Mouse (Mus musculus) R1 (cell line): Measurements from ENCODE around the gene Espn.

Source experiments
- DNase-seq: peaks from one replicate; pipeline ENCODE4 v3.0.0-alpha.2; 2018; ENCODE audit warnings: low read depth, low spot score

Gene Espn

GRCm38 (mm10) chr4:152146033-152146827, 5.9 kb downstream of the Espn start:
- no peak for DNase-seq

DNA sequence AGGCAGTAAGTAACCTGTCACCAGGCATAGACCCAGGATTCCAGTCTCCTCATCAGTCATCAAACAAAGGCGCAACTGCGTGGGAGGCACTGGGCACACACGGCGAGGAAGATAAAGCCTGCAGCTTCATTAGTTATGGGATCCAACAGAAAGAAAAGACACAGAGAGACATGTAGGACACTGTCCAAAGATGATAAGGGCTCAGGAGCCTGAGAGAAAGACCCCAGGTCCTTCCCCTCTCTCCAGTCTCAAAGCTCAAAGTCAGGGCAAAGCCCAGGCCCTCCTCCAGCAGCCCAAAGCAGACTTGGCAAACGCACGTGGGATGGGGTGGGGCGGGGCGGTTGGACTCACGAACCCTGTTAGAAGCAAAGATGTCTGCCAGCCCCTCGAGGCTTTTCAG, 6.7 kb downstream of the Espn start:
- DNase-seq = no peak

DNA sequence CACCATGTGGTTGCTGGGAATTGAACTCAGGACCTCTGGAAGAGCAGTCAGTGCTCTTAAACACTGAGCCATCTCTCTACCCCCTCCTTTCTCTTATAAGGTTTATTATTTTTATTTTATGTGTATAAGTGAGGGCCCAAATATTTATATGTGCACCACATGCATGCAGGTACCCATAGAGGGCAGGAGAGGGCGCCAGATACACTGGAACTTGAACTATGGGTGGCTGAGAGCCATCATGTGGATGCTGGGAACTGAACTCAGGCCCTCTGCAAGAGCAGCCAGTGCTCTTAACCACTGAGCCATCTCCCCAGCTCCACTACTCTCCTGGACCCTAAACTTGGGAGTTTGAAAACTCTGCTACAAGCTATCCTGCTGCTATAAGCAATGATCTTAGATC, 8.5 kb downstream of the Espn start:
- DNase-seq = peak; percentile 65

GRCm38 (mm10) chr4:152141521-152142135, 10.5 kb downstream of the Espn start:
- no peak for DNase-seq

- peak; percentile 74 for DNase-seq
Measured at GRCm38 (mm10) chr4:152140441-152140840, 11.7 kb downstream of the Espn start.

DNA sequence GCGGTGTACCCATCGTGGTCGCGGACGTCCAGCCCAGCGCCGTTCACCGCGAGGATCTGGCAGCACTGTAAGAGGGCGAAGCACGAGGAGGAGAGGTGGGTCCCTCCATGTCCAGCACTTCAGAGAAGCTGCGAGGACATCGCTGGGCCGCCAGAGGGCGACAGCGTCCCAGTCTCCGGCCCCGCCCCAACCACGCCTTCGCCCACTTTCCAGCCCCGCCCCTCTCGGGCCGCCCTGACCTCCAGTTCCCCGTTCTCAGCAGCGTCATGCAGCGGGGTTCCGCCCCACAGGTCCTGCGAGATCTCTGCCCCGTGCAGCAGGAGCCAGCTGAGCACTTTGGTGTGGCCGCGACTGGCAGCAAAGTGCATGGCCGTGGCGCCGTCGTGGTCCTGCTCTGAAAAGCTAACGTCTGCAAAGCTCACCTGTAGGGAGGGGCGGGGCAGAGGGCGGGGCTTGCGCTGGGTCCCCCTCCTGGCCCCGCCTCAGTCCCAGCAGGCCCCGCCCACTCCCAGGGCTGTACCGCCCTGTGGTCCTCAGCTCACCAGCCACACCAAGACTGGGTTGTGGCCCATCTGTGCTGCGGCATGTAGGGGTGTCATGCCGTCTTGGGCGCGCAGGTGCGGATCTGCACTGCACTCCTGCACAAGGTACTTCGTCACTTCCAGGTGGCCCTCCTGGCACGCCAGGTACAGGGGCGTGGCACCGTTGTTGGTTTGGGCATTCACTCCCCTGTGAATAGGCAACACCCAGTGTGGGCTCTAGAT, 13.5 kb downstream of the Espn start:
- peak; percentile 85 for DNase-seq

GRCm38 (mm10) chr4:152136876-152137250, 15.3 kb downstream of the Espn start:
- DNase-seq = no peak

GRCm38 (mm10) chr4:152136112-152136875, 15.9 kb downstream of the Espn start:
- DNase-seq = peak; percentile 67

DNA sequence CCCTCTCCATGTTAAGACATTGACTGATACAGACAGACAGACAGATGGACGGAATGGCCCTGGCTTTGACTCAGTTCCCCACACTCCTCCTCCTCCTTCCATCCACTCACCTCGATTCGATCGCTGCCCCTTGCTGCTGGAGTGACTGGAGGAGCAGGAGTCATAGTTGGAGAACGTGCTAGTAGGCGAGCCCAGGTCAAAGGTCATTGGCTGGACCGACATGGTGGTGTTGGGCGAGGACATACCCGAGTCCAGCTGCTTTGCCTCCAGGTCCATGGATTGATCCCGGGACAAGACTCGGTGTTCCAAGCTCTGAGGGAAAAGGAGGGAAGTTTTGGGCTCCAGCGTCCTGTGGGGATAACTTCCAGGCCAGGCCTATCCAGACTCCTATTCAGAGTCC, 16.8 kb downstream of the Espn start:
- no peak for DNase-seq

DNA sequence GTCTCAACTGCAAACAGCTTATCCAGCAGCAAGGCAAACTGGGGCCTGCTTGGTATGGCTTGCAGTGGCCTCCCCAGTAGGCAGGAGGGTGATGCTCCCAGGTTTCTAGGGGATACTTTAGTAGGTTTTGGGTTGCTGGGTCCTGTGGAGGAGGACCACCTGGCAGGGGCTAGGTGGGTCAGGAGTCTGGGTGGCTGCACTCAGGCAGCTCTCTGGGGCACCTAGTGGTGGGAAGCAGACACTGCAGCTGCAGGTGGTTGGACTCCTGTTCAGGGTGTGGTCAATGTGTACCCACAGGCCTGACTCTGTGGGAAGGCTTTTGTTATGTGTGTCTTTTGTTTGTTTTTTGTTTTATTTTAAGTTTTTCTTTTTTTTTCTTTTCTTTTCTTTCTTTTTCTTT, 17.7 kb downstream of the Espn start:
- peak; percentile 85 for DNase-seq

GRCm38 (mm10) chr4:152133213-152133612, 19.0 kb downstream of the Espn start:
- DNase-seq = no peak

- DNase-seq = no peak
Measured at GRCm38 (mm10) chr4:152132772-152133169, 19.4 kb downstream of the Espn start.

DNA sequence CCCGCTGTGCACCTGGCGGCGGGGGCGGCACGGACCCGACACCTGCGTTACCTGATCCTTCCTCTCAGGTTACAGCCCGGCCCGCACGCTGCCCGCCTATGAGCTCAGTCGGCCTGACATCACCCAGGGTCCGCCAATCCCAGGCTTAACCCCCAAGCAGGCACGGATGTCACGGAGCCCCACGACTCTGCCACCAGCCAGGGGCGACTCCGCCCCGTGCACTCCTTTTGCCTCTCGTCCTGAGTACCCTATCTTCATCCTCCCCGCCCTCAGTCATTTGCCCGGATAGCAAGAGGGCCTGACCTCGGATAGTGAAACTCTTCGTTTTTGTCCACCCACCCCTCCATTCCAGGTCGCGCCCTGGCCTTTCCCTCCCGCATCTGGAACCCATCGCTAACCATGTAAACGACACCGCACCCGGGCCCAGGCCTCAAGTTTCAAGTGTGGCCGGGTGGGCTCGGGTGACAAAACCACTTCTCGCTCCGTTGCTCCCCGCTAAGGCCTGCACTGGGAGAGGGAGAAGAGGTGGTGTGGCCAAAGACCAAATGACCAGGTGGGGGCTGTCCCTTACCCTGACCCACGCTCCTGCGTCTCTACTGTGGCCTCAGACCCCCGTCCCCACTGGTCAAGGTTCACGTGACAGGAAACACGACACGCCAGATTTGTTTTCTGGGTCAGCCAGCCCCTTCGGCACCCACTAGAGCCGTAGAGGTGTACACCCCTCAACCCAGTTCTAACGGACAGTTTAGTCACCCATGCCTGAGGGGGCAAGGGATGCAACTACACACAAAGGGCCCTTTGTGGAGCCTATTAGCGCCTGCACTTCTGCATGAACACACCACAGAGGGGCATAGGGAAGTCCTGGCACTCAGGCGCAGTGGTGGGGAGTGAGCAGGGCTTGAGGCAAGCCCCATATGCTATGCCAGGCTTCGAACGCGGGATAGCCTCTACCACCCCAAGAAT, 20.1 kb downstream of the Espn start:
- DNase-seq = peak; percentile 31

- peak; percentile 60 for DNase-seq
Measured at GRCm38 (mm10) chr4:152130771-152131653, 21.2 kb downstream of the Espn start.

DNA sequence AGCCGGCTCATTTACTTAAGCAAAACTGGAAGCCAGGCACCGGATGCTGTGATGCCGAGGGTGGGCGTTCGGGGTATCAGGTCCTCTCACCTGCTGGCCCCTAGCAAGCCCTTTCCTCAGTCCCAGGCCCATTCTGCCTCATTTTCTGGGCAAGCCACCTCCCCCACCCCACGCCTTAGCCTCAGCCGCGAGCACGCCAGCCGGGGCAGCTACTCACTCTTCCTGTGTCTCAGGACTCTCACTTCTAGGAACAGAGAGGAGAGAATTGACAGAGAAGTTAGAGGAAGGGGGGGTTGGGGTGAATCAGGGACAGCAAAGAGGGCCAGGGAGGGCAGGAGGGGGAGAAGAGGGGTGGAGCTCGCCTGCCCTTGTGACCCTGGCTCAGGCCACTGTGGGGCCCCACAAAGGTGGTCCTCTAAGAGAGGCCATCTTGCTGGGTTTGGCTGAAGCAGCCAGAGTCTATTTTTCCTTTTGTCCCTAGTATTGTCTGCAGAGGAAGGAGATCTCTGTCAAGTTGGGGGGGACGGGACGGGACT, 22.7 kb downstream of the Espn start:
- no peak for DNase-seq

DNA sequence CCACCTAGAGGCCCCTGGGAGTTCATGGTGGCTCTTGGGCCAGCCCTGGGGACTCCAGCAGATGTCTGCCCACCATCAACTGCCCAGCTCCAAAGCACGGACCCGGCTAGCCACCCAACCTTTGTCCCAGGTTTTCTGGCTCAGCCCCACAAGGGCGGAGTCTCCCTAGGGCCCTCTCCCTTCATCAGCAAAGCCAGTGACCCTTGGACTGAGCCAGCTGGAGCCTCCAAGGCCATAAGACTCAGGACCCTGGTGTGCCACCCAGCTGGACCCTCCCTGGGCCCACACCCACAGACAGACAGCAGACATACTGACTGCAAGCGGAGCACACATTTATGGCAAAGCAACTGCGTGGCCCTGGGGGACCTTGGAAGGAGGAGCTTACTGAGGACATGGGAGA, 23.4 kb downstream of the Espn start:
- DNase-seq = no peak

DNA sequence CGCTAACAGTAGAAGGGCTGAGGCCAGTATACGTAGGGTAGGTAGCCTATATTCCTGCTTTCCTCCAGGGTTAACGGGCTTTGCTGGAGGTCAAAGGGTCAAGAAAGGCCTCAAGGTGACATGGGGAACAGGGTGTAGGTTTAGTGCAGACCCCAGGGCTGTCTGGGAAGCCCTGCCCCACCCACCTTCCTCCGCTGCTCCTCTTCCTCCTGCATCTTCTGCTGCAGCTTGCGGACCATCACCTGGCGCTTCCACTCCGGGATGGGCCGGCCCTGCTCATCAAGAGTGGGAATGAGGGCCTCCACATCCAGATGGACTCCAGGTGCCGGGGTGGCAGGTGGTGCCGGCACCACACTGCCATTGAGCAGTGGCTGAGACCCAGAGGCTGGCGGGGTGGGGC, 24.3 kb downstream of the Espn start:
- DNase-seq = no peak

- DNase-seq = peak; percentile 46
Measured at GRCm38 (mm10) chr4:152126026-152126920, 25.9 kb downstream of the Espn start.
